8 mouse cellular contexts compared by ENCODE assay signal in genomic region chr8:122284659-122285261, GRCm38 (mm10). TPM values are rescaled to one million over a fixed set of nuclear protein-coding genes. Genes with fewer than 3 reads are reported as not detected.
DNase-seq lines count a peak whose midpoint lies in the region; ATAC-seq and TF ChIP-seq lines count a peak whose summit lies in the region.

No protein-coding gene starts in this region.

- intact Hi-C loops in left cerebral cortex, adult 2 months (cut with DNase I), result loop anchor here (5.0 to 10.0 kb wide), 2 partner anchors 158 to 190 kb away; partner anchors contain the start of genes Ctu2, Mvd and Rnf166

- TF ChIP-seq CTCF in left cerebral cortex, adult 2 months (IDR thresholded peaks at IDR 0.05), result no peak

- H3K4me1 ChIP-seq in hindbrain, embryonic 16.5 days (ENCODE audit: control insufficient read depth, insufficient read depth, low read depth, low read length), result peaks cover 25% of the 10 kb centered on the region
- peaks cover 41% of the 10 kb centered on the region for H3K4me1 ChIP-seq in lung, embryonic 16.5 days (replicated peaks; ENCODE audit: control insufficient read depth, insufficient read depth, low read length)

- peak overlapping the region; percentile 77 for H3K9ac ChIP-seq in hindbrain, embryonic 16.5 days (ENCODE audit: low read depth, low read length)
- peak overlapping the region; percentile 73 for H3K9ac ChIP-seq in lung, embryonic 16.5 days (ENCODE audit: low read length)

- no peaks in the 10 kb centered on the region for H3K9me3 ChIP-seq in hindbrain, embryonic 16.5 days (ENCODE audit: control insufficient read depth, low read length)
- no peaks in the 10 kb centered on the region for H3K9me3 ChIP-seq in lung, embryonic 16.5 days (ENCODE audit: control insufficient read depth, low read length)

- peak overlapping the region; percentile 62 for H3K4me3 ChIP-seq in left cerebral cortex, adult 2 months
- peak overlapping the region; percentile 62 for H3K4me3 ChIP-seq in hindbrain, embryonic 16.5 days (ENCODE audit: low read length)
- peak overlapping the region; percentile 61 for H3K4me3 ChIP-seq in lung, embryonic 16.5 days (ENCODE audit: low read length)

- ATAC-seq in hindbrain, embryonic 16.5 days, result no peak
- no peak for ATAC-seq in lung, embryonic 16.5 days (ENCODE audit: low read depth)

- H3K4me2 ChIP-seq in hindbrain, embryonic 16.5 days (ENCODE audit: low read length), result peak overlapping the region; percentile 95
- peak overlapping the region; percentile 87 for H3K4me2 ChIP-seq in lung, embryonic 16.5 days (ENCODE audit: low read depth, low read length)

- WGBS in hindbrain, embryonic 16.5 days, result 7% methylated on average over 20 of the region's 21 CpGs
- 5% methylated on average over 21 of the region's 21 CpGs for WGBS in lung, embryonic 16.5 days

- H3K36me3 ChIP-seq in hindbrain, embryonic 16.5 days (ENCODE audit: control insufficient read depth, insufficient read depth, low read length), result no peaks in the 10 kb centered on the region
- H3K36me3 ChIP-seq in lung, embryonic 16.5 days (ENCODE audit: control insufficient read depth, insufficient read depth, low read length), result no peaks in the 10 kb centered on the region

- H3K27me3 ChIP-seq in hindbrain, embryonic 16.5 days (replicated peaks; ENCODE audit: control insufficient read depth, insufficient read depth, low read length), result no peaks in the 10 kb centered on the region; the same call in 1 of the 2 replicates
- H3K27me3 ChIP-seq in lung, embryonic 16.5 days (ENCODE audit: control insufficient read depth, insufficient read depth, low read depth, low read length), result no peaks in the 10 kb centered on the region

- no peak for DNase-seq in left cerebral cortex, adult 2 months (ENCODE audit: extremely low spot score in 1 of 2, low spot score in 2 of 2)
- no peak for DNase-seq in left cerebral cortex, adult 18-20 months (ENCODE audit: low spot score in 2 of 2)
- DNase-seq in embryo, embryonic 9.5 days (ENCODE audit: extremely low spot score), result peak; percentile 64
- peak; percentile 67 to 77 for DNase-seq in spleen, postnatal 10 days (ENCODE audit: low spot score in 2 of 2)
- no peak for DNase-seq in frontal cortex, adult 2 months (ENCODE audit: extremely low spot score in 1 of 2, low spot score in 1 of 2)
- no peak for DNase-seq in urinary bladder, postnatal 25 days (ENCODE audit: low spot score)

- H3K27ac ChIP-seq in left cerebral cortex, adult 2 months, result peak overlapping the region; percentile 67
- H3K27ac ChIP-seq in hindbrain, embryonic 16.5 days (ENCODE audit: low read depth, low read length), result peak overlapping the region; percentile 80
- H3K27ac ChIP-seq in lung, embryonic 16.5 days (ENCODE audit: low read length), result peak overlapping the region; percentile 86

RNA-seq across cellular contexts. Expression of gene Zfpm1, which starts 2.8 kb away (rescaled TPM):
- 10 to 100 TPM; 39.5 to 42.1 TPM for total RNA-seq in left cerebral cortex, adult 2 months (2021)
- total RNA-seq in left cerebral cortex, adult 18-20 months (2021), result 10 to 100 TPM; 35.6 to 37.5 TPM
- polyA plus RNA-seq in hindbrain, embryonic 16.5 days (2015; fragmentation: Nextera tagmentation; extraction: Ambion mirVana), result 0.75 and 1.2 TPM in 2 replicates
- 0.82 and 1.2 TPM in 2 replicates for polyA plus RNA-seq in lung, embryonic 16.5 days (2015; fragmentation: Nextera tagmentation; extraction: Ambion mirVana)
- 26.0 and 36.1 TPM in 2 replicates for polyA plus RNA-seq in frontal cortex, adult 2 months (2012; rRNA removed)

Comparison
In these comparisons a context has a peak if more than half of its experiments do, and no peak if none do; other contexts are left out.
1. DNase-seq: peak in embryo, embryonic 9.5 days (single experiment) and spleen, postnatal 10 days (2 of 2); none in left cerebral cortex, adult 2 months (0 of 2), left cerebral cortex, adult 18-20 months (0 of 2), frontal cortex, adult 2 months (0 of 2) and urinary bladder, postnatal 25 days (single experiment).
2. RNA of gene Zfpm1, which starts 2.8 kb away (polyA plus RNA-seq): 26.0 to 36.1 TPM in frontal cortex, adult 2 months; 0.82 to 1.2 TPM in lung, embryonic 16.5 days and 0.75 to 1.2 TPM in hindbrain, embryonic 16.5 days; every median in the first group is over 10 times any median in the second.
3. Peak in every context shown above with its lines, with median percentiles within 50 percentile points of each other: H3K27ac ChIP-seq and H3K4me3 ChIP-seq.